8 mouse cellular contexts compared by ENCODE assay signal in genomic region chr2:178885686-178886085, GRCm38 (mm10).
DNase-seq lines count a peak whose midpoint lies in the region; ATAC-seq and TF ChIP-seq lines count a peak whose summit lies in the region.

No protein-coding gene starts in this region.

- no peaks in the 10 kb centered on the region for H3K36me3 ChIP-seq in embryonic facial prominence, embryonic 10.5 days (replicated peaks)

- DNase-seq in cerebellum, adult 18-20 months: peak; percentile 6 to 7
- peak in 1 of 2 experiments; percentile 31 for DNase-seq in layer of hippocampus, adult 2 months (ENCODE audit: low spot score in 2 of 2)
- no peak for DNase-seq in layer of hippocampus, postnatal 36 days
- DNase-seq in R1 (ENCODE audit: low read depth, low spot score): peak; percentile 51
- DNase-seq in embryonic facial prominence, embryonic 10.5 days (ENCODE audit: low spot score): peak; percentile 34
- peak; percentile 55 for DNase-seq in retina, postnatal 1 day
- DNase-seq in ovary, postnatal 36 days (ENCODE audit: low spot score): no peak

- peak; percentile 80 for TF ChIP-seq CTCF in layer of hippocampus, adult 2 months (conservative IDR thresholded peaks at IDR 0.05)

- no peak overlapping the region for H3K27ac ChIP-seq in layer of hippocampus, adult 2 months
- H3K27ac ChIP-seq in embryonic facial prominence, embryonic 10.5 days (replicated peaks): no peak overlapping the region

- 55% methylated on average over 5 of the region's 5 CpGs for WGBS in embryonic facial prominence, embryonic 10.5 days

- H3K4me1 ChIP-seq in embryonic facial prominence, embryonic 10.5 days: no peaks in the 10 kb centered on the region

- no peaks in the 10 kb centered on the region for H3K27me3 ChIP-seq in embryonic facial prominence, embryonic 10.5 days (replicated peaks; ENCODE audit: low read depth, poor library complexity, severe bottlenecking)

- no peaks in the 10 kb centered on the region for H3K9me3 ChIP-seq in embryonic facial prominence, embryonic 10.5 days

- no peak overlapping the region for H3K4me3 ChIP-seq in layer of hippocampus, adult 2 months
- H3K4me3 ChIP-seq in embryonic facial prominence, embryonic 10.5 days: no peak overlapping the region

- no peak for ATAC-seq in cerebellum, adult (ENCODE audit: insufficient number of reproducible peaks, low FRiP score, low TSS enrichment)

Comparison
In these comparisons a context has a peak if more than half of its experiments do, and no peak if none do; other contexts are left out.
1. DNase-seq: peak in cerebellum, adult 18-20 months (2 of 2), R1 (single experiment), embryonic facial prominence, embryonic 10.5 days (single experiment) and retina, postnatal 1 day (single experiment); none in layer of hippocampus, postnatal 36 days (0 of 2) and ovary, postnatal 36 days (single experiment).